Mouse (Mus musculus): ENCODE results near the gene Col25a1.

DNA sequence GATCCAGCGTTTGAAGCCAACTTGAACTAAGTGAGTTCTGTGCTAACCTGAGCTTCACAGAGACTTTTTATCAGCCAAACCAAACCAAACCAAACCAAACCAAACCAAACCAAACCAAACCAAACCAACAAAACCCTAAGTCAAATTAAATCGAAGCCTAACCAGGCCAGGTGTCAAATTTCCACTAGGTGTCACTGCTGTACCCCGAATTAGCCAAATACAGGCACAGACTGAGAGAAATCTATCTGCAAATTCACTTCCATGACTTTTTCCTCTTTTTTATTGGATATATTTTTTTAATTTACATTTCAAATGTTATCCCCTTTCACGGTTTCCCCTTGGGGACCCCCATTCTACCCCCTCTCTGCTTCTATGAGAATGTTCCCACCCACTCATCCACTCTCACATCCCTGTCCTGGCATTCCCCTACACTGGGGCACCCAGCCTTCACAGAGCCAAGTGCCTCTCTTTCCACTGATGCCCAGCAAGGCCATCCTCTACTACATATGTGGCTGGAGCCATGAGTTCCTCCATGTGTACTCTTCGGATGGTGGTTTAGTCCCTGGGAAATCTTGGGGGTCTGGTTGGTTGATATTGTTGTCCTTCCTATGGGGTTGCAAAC is 36.0 kb upstream of the Col25a1 start:
- TF ChIP-seq POLR2A (IDR thresholded peaks at IDR 0.05; ENCODE audit: insufficient read length, low read depth) (no peak), CEBPB (IDR thresholded peaks at IDR 0.05; ENCODE audit: insufficient read depth, poor library complexity, severe bottlenecking) (no peak), USF1 (IDR thresholded peaks at IDR 0.05; ENCODE audit: low read depth) (no peak), MAX (IDR thresholded peaks at IDR 0.05; ENCODE audit: low read depth) (no peak), E2F4 (IDR thresholded peaks at IDR 0.05; ENCODE audit: insufficient read depth) (no peak), TCF12 (IDR thresholded peaks at IDR 0.05; ENCODE audit: insufficient read depth, poor library complexity, severe bottlenecking) (no peak)
